Mouse (Mus musculus) stomach, embryonic 16.5 days (tissue): ENCODE measurements around the gene Calhm6. TPM values are rescaled to one million over a fixed set of nuclear protein-coding genes. Genes with fewer than 3 reads are reported as not detected.

Experiments used
- ATAC-seq: fragments of 200-750 bp; cut with Nextera tagmentation; 2 replicates; pipeline ENCODE4 v1.8.0; 2017; ENCODE audit warnings: moderate number of reproducible peaks, moderate TSS enrichment; ENCODE audit not compliant: insufficient read depth, low FRiP score
- H3K27ac ChIP-seq: fragments of 300-500 bp; sonication (generic); 2 replicates; pipeline ENCODE4 v1.5.1; 2014; ENCODE audit warnings: low read length
- H3K27me3 ChIP-seq: fragments of 300-500 bp; sonication (generic); 2 replicates; pipeline ENCODE4 v1.6.1; 2014; ENCODE audit warnings: low read length, control low read depth, mixed read lengths; ENCODE audit not compliant: control insufficient read depth, insufficient read depth
- H3K36me3 ChIP-seq: fragments of 300-500 bp; sonication (generic); 2 replicates; pipeline ENCODE4 v1.6.1; 2014; ENCODE audit warnings: low read length; ENCODE audit not compliant: control insufficient read depth, insufficient read depth
- H3K4me1 ChIP-seq: fragments of 300-500 bp; sonication (generic); 2 replicates; pipeline ENCODE4 v1.6.1; 2014; ENCODE audit warnings: low read length, control low read depth, mixed read lengths; ENCODE audit not compliant: control insufficient read depth, insufficient read depth
- H3K4me2 ChIP-seq: fragments of 300-500 bp; sonication (generic); 2 replicates; pipeline ENCODE4 v1.6.1; 2014; ENCODE audit warnings: low read depth, low read length, mixed read lengths
- H3K4me3 ChIP-seq: fragments of 300-500 bp; sonication (generic); replicated peaks from 2 replicates; pipeline ENCODE4 v1.5.1; 2014; ENCODE audit warnings: mild to moderate bottlenecking, low read length
- H3K9ac ChIP-seq: fragments of 300-500 bp; sonication (generic); 2 replicates; pipeline ENCODE4 v1.6.1; 2014; ENCODE audit warnings: low read length
- H3K9me3 ChIP-seq: fragments of 300-500 bp; sonication (generic); replicated peaks from 2 replicates; pipeline ENCODE4 v1.6.1; 2016; ENCODE audit warnings: low read length, control low read depth; ENCODE audit not compliant: control insufficient read depth
- WGBS: fragments of 180-500 bp; shearing (Covaris S2); extraction: QIAGEN DNeasy Blood & Tissue Kit; methylation state at CpG from one replicate; pipeline ENCODE4 v1.1.7; 2014; 5-methylcytosine and 5-hydroxymethylcytosine counted together
- polyA plus RNA-seq: library from polyadenylated mRNA; unstranded; fragments of >200 nt; fragmentation: Nextera tagmentation; extraction: Ambion mirVana; gene quantifications from 2 replicates; pipeline ENCODE4 v1.2.1, GENCODE M21; 2015

Calhm6 gene
- polyA plus RNA-seq, 1 experiment from 2014 or later, result 1.3 TPM

- no peak overlapping the region for H3K4me2 ChIP-seq
- no peak for ATAC-seq
- H3K4me3 ChIP-seq, result no peak overlapping the region
- no peaks in the 10 kb centered on the region for H3K9me3 ChIP-seq
- H3K4me1 ChIP-seq, result no peaks in the 10 kb centered on the region
- 69% methylated on average over 2 of the region's 2 CpGs for WGBS
- H3K27me3 ChIP-seq, result no peaks in the 10 kb centered on the region
- H3K27ac ChIP-seq, result no peak overlapping the region
- no peak overlapping the region for H3K9ac ChIP-seq
- no peaks in the 10 kb centered on the region for H3K36me3 ChIP-seq
Observed at GRCm38 (mm10) chr10:34088515-34088914, 39.3 kb downstream of the Calhm6 start.

- no peak overlapping the region for H3K4me3 ChIP-seq
- H3K9ac ChIP-seq, result no peak overlapping the region
- H3K4me2 ChIP-seq, result no peak overlapping the region
- 70% methylated on average over 1 of the region's 1 CpGs for WGBS
- H3K36me3 ChIP-seq, result no peaks in the 10 kb centered on the region
- H3K4me1 ChIP-seq, result no peaks in the 10 kb centered on the region
- H3K27ac ChIP-seq, result no peak overlapping the region
- H3K9me3 ChIP-seq, result no peaks in the 10 kb centered on the region
- ATAC-seq, result no peak
- H3K27me3 ChIP-seq, result no peaks in the 10 kb centered on the region
Observed at GRCm38 (mm10) chr10:34086514-34086913, 41.3 kb downstream of the Calhm6 start.

Other genes with a start within 250 kb of the Calhm6 start
- gene Rsph4a, start 222.9 kb downstream of the Calhm6 start, polyA plus RNA-seq, result 0.08 and 0.14 TPM in 2 replicates
- 17.7 and 20.7 TPM in 2 replicates for gene Zup1, start 176.7 kb downstream of the Calhm6 start, polyA plus RNA-seq
- gene Rwdd1, start 108.4 kb downstream of the Calhm6 start, polyA plus RNA-seq, result 88.3 and 109 TPM in 2 replicates
- not detected in 2 replicates for gene Trappc3l, start 90.4 kb downstream of the Calhm6 start, polyA plus RNA-seq
- gene Calhm4, start 83.7 kb downstream of the Calhm6 start, polyA plus RNA-seq, result not detected in 2 replicates
- 1.6 and 2.2 TPM in 2 replicates for gene Calhm5, start 31.5 kb downstream of the Calhm6 start, polyA plus RNA-seq
- gene Dse, start 79.7 kb upstream of the Calhm6 start, polyA plus RNA-seq, result 20.0 and 21.3 TPM in 2 replicates
- gene Tspyl1, start 154.2 kb upstream of the Calhm6 start, polyA plus RNA-seq, result 57.1 and 57.3 TPM in 2 replicates
- gene Tspyl4, start 169.5 kb upstream of the Calhm6 start, polyA plus RNA-seq, result 15.8 and 20.8 TPM in 2 replicates